Mouse (Mus musculus) C2C12 (cell line): ENCODE results near the gene Gfod1.
A peak's percentile ranks its signal among the peaks of the same experiment; 100 is the strongest.

Experiments
- CEBPB ChIP-seq: IDR thresholded peaks from one replicate; pipeline ENCODE4 v1.6.1; 2011; ENCODE audit warnings: low read depth, mild to moderate bottlenecking, control low read depth, moderate library complexity
- CTCF ChIP-seq: IDR thresholded peaks from one replicate; pipeline ENCODE4 v1.5.1; 2011; ENCODE audit not compliant: control insufficient read depth, insufficient read depth, insufficient read length
- FOSL1 ChIP-seq: IDR thresholded peaks from one replicate; pipeline ENCODE4 v1.8.0; 2011; ENCODE audit warnings: mild to moderate bottlenecking, low read length; ENCODE audit not compliant: poor library complexity, insufficient read depth, severe bottlenecking
- MAX ChIP-seq: IDR thresholded peaks from one replicate; pipeline ENCODE4 v1.6.1; 2011; ENCODE audit warnings: mild to moderate bottlenecking, control low read depth
- MYOD1 ChIP-seq: IDR thresholded peaks from one replicate; pipeline ENCODE4 v1.6.1; 2011; ENCODE audit warnings: low read depth; ENCODE audit not compliant: control insufficient read depth, insufficient read length
- MYOG ChIP-seq: IDR thresholded peaks from one replicate; pipeline ENCODE4 v1.6.1; 2011; ENCODE audit not compliant: control insufficient read depth, insufficient read length; ENCODE audit errors: extremely low read depth
- USF1 ChIP-seq: IDR thresholded peaks from one replicate; pipeline ENCODE4 v1.6.1; 2011; ENCODE audit warnings: low read depth, mild to moderate bottlenecking, control low read depth, moderate library complexity

DNA sequence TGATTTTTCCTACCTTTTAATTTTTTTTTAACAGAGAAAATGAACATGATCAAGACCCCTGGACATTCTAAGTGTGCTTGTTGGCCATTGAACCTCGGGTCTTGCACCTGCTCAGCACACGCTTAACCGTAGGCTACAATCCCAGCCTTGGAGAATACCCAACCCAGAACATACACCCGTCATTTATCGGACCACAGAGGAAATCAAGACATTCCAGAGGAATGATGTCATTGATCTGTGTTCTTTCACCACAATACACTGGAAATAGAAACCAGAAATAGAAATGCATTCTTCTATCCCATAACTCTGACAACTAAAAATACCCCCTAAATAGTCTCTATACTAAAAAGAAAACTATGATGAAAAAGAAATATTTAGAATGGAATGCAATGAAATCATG lies 13.4 kb upstream of the Gfod1 start:
- TF ChIP-seq FOSL1 (no peak), CTCF (no peak), MYOD1 (peak; percentile 22), USF1 (no peak), MAX (no peak), MYOG (no peak), CEBPB (no peak)
